Mouse (Mus musculus) left cerebral cortex, postnatal 4 days (tissue): ENCODE measurements around the gene Bend5. TPM values are rescaled to one million over a fixed set of nuclear protein-coding genes. Genes with fewer than 3 reads are reported as not detected.

Experiments used
- DNase-seq: peaks from one replicate; pipeline ENCODE4 v3.0.0-alpha.2; 2022
- intact Hi-C: fragments of 180-260 bp; cut with DNase I; formaldehyde crosslinking; loops from one replicate; pipeline ENCODE4 v1.15.1; 2025
- total RNA-seq, 2 experiments: library from RNA; stranded (reverse); gene quantifications; 2 replicates each; pipeline ENCODE4 v1.2.3; 2021

Gene Bend5
- 10 to 100 TPM; 25.4 to 28.5 TPM for total RNA-seq

GRCm38 (mm10) chr4:111414818-111415488 lies at the start of gene Bend5:
TSS of gene Bend5 (plus strand) at chr4:111415006.
- DNase-seq: peak; percentile 71
- intact Hi-C loops: no loop called here

GRCm38 (mm10) chr4:111367771-111368170 lies 47.0 kb upstream of the Bend5 start:
- DNase-seq: no peak
- intact Hi-C loops: no loop called here

GRCm38 (mm10) chr4:111377159-111377558 lies 37.6 kb upstream of the Bend5 start:
- intact Hi-C loops: no loop called here
- DNase-seq: no peak

GRCm38 (mm10) chr4:111378071-111378470 lies 36.7 kb upstream of the Bend5 start:
- DNase-seq: no peak
- intact Hi-C loops: no loop called here

GRCm38 (mm10) chr4:111383101-111383500 lies 31.7 kb upstream of the Bend5 start:
- intact Hi-C loops: no loop called here

GRCm38 (mm10) chr4:111390736-111391135 lies 24.1 kb upstream of the Bend5 start:
- intact Hi-C loops: no loop called here
- no peak for DNase-seq

More at GRCm38 (mm10) chr4:111383101-111383500, 31.7 kb upstream of the Bend5 start:
- no peak for DNase-seq

- intact Hi-C loops: no loop called here
- no peak for DNase-seq
Measured at GRCm38 (mm10) chr4:111399784-111400183, 15.0 kb upstream of the Bend5 start.

GRCm38 (mm10) chr4:111400676-111401075 lies 14.1 kb upstream of the Bend5 start:
- peak; percentile 8 for DNase-seq
- intact Hi-C loops: no loop called here

GRCm38 (mm10) chr4:111403243-111403642 lies 11.6 kb upstream of the Bend5 start:
- intact Hi-C loops: no loop called here
- DNase-seq: no peak

GRCm38 (mm10) chr4:111410731-111411130 lies 4.1 kb upstream of the Bend5 start:
- no peak for DNase-seq
- intact Hi-C loops: no loop called here

GRCm38 (mm10) chr4:111414399-111414798 lies 407 bp upstream of the Bend5 start:
- intact Hi-C loops: no loop called here
- peak; percentile 63 for DNase-seq

GRCm38 (mm10) chr4:111416126-111416525 lies 1.3 kb downstream of the Bend5 start:
- no peak for DNase-seq
- intact Hi-C loops: no loop called here

- intact Hi-C loops: no loop called here
- no peak for DNase-seq
Measured at GRCm38 (mm10) chr4:111416551-111416950, 1.7 kb downstream of the Bend5 start.

- no peak for DNase-seq
- intact Hi-C loops: no loop called here
Measured at GRCm38 (mm10) chr4:111417716-111418115, 2.9 kb downstream of the Bend5 start.

- intact Hi-C loops: no loop called here
- DNase-seq: no peak
Measured at GRCm38 (mm10) chr4:111419476-111419875, 4.7 kb downstream of the Bend5 start.

- DNase-seq: no peak
- intact Hi-C loops: no loop called here
Measured at GRCm38 (mm10) chr4:111420031-111420430, 5.2 kb downstream of the Bend5 start.

GRCm38 (mm10) chr4:111420955-111421354 lies 6.1 kb downstream of the Bend5 start:
- intact Hi-C loops: no loop called here
- no peak for DNase-seq

- DNase-seq: no peak
- intact Hi-C loops: no loop called here
Measured at GRCm38 (mm10) chr4:111421785-111422184, 7.0 kb downstream of the Bend5 start.

GRCm38 (mm10) chr4:111424371-111424950 lies 9.7 kb downstream of the Bend5 start:
- intact Hi-C loops: no loop called here
- no peak for DNase-seq

GRCm38 (mm10) chr4:111425170-111425569 lies 10.4 kb downstream of the Bend5 start:
- DNase-seq: no peak
- intact Hi-C loops: no loop called here

GRCm38 (mm10) chr4:111431186-111431585 lies 16.4 kb downstream of the Bend5 start:
- DNase-seq: no peak
- intact Hi-C loops: no loop called here

GRCm38 (mm10) chr4:111432013-111432412 lies 17.2 kb downstream of the Bend5 start:
- intact Hi-C loops: no loop called here

GRCm38 (mm10) chr4:111432417-111432816 lies 17.6 kb downstream of the Bend5 start:
- DNase-seq: no peak
- intact Hi-C loops: no loop called here

More at GRCm38 (mm10) chr4:111432013-111432412, 17.2 kb downstream of the Bend5 start:
- DNase-seq: no peak
